Mouse (Mus musculus) lung, postnatal 10 days (tissue): ENCODE data around the gene Rap1b.

Source experiments
- DNase-seq: peaks from one replicate; pipeline ENCODE4 v3.0.0; 2021

Rap1b gene

DNA sequence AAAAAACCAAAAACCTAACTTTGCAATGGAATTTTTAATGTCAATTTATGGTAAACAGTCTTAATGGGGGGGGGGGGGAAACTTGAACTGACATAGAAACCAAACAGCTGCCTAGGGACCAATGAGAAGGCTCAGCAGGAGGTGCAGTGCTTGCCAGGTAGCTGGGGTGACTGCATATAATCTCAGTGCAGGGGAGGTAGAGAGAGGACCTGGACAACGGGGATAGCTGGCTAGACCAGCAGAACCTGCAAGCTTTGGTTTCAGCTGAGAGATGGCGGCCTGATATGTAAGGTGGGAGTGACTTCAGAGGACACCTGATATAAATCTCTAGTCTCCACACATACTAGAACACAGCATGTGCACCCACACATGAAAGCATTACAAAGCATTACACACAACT, 33.3 kb downstream of the Rap1b start:
- no peak for DNase-seq

DNA sequence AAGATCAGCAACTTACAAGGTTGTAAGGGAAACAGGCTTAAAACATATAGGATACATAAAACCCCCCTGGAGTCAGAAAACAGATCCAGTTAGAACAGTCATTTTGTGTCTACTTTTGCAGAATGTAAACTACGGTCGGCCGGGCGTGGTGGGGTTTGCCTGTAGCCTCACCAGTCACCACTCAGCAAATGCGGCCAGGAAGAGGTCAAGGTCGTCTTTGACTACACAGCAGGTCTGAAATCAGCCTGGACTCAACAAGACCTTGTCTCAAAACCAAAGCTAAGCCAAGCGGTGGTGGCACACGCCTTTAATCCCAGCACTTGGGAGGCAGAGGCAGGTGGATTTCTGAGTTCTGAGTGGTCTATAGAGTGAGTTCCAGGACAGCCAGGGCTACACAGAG, 34.3 kb downstream of the Rap1b start:
- DNase-seq, result no peak

DNA sequence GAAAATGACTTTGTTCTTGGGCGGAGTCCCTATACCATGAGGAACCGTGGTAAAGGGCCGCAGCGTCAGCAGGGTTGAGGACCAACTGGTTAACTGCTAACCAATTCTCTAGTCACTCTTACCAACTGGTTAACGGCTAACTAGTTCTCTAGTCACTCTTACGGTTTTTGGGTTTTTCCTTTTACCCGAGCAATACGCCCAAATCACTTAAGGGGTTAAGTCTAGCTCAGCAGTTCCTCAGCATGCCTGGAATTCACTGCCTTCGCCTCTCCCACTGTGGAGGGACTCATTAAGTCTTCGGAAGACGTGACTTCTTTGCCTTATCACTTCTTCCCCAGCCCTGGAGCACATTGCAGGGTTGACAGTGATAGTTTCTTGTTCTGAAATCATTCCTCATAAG, 35.3 kb downstream of the Rap1b start:
- DNase-seq, result no peak

DNA sequence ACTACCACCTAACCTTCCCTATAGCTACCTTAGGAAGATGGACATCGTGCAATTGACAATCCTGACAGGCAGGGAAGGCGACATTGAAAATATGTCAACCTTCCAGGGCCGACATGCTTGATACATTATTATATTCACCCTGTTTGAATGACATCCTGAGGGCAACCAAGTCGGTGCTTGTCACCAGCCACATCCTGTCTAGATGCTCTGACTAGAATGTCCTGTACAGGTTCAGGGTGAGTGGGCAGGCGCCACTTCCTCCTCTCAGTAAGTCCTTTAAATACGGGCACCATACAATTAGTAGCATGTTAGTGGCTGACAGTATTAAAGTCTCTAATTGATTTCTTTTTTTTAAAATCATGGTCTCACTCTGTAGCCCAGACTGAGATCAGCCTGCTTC, 37.8 kb downstream of the Rap1b start:
- no peak for DNase-seq

DNA sequence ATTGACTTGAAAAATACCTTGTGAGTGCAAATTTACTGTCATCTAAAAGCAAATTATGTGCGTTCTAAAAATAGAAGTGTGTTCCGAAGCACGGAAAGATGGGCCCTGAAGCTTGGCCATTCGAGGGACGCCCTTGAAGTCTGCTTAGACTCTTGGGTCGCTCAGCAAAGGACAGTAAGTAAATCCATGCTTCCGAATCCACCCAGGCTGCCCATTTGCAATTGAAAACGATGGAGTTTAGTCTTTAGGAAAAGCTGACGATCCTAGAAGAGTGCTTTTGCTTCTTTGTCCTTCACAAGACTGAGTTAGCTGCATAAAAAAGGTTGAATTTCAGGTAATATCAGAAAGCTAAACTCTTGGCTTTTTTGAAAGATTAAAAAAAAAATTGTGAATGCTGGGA, 39.9 kb downstream of the Rap1b start:
- DNase-seq, result no peak

DNA sequence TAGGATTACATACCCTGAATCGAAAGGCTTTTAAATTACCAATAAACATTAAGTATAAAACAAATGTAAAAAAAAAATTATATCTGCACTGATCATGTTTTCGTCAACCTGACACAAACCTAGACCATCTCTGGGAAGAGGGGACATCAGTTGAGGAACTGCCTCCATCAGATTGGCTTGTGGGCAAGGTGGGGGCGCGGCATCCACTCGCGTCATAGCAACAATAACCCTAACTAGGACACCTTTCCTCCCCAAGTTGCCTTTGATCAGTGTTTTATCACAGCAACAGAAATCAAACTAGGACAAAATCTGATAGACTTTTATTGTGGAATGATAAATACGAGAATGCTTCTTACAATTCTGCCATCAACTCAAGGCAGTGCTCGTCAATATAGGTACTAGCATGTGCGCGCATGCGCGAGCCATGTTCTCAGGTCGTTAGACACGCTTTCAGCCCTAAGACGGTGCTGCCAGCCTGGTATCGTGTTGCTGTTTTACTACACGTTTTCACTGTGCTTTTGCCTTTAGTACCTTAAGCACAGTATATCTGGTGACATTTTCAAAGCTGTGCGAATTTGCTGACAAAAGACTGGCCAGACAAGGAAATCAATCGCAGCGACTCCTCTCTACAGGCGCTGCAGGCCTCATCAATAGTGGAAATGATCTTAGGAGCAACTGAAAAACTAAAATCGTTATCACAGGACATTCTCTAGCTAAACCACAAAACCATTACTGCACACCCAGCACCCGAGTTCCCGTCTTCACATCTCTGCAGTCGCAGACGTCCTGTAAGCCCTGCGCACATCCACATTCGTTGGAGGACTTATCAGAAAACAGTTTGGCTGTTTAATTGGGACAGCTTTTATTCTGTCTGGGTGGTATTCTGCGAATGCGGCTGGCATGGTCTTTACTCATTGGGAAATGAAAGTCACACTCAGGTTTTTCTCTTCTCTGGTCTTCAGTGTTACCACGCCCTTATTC, 41.7 kb downstream of the Rap1b start:
- DNase-seq, result no peak

DNA sequence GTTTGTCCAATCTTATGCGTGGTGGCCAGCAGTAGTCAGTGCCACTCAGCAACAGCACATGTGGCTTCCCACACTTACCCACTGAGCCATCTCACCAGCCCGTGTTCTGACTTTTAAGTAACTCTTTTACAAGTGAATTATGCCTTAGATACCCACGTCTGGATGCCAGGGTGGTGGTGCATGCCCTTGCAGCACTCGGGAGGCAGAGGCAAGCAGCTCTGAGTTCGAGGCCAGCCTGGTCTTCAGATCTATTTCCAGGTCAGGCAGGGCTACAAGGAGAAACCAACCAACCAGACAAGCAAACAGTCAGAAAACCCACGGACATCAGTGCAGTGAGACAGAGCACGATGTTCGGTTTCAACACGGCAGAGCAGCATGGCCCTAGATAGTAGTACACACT, 43.9 kb downstream of the Rap1b start:
- DNase-seq, result no peak

- DNase-seq, result no peak
These were observed 46.0 kb downstream of the Rap1b start for GRCm38 (mm10) chr10:117799806-117800205.

DNA sequence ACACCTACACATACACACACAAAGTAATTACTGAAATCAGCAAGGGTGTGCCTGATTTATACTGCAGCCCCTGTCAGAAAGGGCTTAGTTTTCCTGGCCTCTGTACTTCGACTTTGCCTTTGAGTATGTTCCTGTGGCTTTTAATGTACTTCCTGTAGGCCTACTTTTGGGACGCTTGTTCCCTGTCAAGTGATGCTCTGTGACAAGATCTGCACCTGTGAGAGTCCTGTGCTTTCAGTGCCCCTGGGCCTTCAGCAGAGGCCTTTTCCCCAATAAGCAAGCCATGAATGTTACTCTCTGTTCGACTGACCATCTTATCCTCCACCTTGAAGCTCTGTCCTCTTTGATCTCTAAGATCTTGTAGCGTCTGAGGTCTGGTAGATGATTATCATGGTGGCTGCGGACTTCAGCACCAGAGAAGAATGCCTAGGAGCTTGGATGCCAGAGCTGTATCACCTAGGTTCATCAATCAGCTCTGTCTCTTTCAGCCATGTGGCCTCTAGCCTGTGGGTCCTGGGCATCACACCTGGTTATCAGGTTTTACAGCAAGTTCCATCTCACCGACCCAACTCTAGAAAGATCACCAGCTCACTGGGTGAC, 47.3 kb downstream of the Rap1b start:
- DNase-seq, result no peak

DNA sequence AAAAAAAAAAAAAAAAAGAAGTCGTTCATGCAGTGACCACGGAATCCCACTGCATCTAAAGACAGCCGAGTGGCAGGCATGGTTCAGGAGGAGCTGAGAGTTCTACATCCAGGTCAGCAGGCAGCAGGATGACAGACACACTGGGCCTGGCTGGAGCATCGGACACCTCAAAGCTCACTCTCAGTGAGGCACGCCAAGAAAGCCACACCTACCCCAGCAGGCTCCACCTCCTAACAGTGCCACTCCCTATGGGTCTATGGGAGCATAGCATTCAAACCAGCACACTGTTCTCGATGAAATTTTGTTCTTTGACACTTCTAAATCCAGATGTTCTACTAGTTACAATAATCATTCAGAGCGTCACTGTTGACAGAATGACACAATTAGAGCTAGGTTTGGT, 48.2 kb downstream of the Rap1b start:
- no peak for DNase-seq

GRCm38 (mm10) chr10:117797106-117797505, 48.7 kb downstream of the Rap1b start:
- DNase-seq, result no peak

DNA sequence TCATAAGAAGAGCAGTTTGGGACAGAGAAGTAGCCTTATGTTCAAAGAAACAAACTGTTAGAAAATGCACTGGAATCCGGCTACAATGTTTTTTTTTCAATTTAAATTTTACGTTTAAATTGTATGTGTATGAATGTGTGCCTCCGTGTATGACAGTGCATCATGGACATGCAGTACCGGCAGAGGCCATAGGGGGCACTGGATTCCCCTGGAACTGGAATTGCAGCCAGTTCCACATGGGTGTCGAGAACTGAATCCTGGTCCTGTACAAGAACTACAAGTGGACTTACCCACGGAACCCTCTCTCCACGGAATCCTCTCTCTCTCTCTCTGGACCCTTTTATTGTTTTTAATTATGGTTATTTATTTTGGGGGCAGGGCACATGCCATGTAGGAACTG, 49.7 kb downstream of the Rap1b start:
- peak; percentile 38 for DNase-seq

- no peak for DNase-seq
These were observed 50.6 kb downstream of the Rap1b start for GRCm38 (mm10) chr10:117795206-117795605.

GRCm38 (mm10) chr10:117793436-117794030, 52.3 kb downstream of the Rap1b start:
- no peak for DNase-seq

DNA sequence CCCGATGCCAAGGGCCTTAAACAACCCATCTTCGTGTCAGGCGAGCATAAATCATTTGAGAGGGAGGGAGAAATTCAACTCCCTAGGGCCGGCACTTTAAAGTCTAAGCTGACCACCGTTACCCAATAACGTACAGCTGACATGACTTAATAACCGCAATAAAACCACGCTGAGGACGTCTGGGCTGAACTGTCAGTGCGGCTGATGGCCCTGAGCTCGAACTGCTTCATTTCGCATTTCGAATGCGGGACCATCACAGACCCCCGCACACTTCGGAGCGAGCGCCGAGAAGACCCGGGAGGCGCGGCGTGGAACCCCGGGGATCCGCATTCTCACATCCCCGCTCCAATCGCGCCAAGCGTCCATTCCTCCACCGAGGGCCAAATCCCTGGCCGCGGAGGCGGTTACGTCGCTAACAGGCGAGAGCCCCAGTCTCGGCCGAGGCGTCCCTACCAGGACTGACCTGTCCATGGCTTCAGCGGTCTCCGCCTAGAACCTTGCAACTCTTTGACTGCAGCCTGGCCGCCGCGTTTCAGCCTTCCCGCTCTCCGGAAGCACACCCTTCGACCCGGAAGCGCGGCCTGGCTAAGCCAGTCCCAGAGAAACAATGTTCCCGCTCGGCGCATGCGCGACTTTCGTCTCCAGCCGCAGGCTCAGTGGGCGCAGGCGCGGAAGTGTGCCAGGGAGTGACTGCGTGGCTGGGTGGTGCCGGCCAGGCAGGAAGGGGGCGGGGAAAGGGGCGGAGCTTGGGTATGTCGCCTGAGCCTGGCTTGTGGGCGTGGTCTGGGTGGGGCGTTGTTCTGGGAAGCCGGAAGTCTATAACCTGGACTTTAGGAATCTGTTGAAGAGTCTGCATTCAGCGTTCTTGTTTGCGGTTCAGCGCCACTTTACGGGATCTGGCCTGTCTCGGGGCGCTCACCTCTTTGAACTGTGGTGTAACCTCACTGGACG, 53.4 kb downstream of the Rap1b start, which contains the start of gene Nup107:
Nup107 (minus strand) TSS at position 565 of the 951 bp plus-strand sequence.
- peak; percentile 100 for DNase-seq

DNA sequence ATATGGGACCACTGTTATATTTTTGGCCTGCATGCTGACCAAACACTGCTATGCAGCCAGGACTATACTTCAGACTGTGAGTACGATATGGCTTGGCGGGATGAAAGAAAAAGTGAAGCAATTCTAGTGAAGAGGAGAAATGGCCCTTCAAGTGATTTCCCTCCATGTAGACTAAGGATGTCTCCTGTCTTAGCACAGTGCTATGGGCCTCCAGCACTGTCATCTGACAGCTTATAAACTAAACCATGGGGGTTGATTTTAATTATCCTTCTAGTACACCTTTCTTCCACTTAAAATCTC, 54.7 kb downstream of the Rap1b start:
- no peak for DNase-seq

DNA sequence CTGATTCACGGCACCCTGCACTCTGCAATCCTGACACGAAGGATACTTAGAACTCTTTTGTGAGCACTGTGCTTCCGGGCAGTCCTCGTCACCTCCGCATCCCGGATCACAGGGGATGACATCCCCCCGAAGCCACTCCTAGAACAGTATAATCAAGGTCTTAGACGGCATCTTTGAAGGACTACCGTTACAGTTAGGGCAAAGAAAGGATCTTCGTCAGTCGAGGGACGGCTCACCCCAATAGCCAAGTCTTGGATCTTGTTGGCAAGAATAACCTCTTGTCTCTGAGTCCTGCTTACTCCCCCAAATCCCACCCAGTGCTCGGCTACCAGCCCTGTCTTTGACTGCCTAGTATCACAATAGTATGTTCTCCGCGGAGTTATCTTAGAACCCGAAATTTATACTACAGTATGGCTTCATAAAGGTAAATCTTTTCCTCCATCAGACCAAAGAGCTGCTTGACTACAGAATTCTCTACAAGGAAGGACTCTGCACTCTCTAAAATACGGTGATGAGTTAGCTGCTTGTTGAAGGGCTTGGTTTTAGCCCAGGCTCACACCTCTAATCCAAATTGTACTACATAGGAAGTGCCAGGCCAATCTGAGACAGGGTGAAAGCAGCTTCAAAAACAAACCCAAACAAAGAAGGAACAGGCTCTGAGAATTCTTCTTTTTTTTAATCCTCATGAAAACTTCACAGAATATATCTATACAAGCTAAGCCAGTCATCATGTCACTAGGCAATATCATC, 55.2 kb downstream of the Rap1b start:
- no peak for DNase-seq

DNA sequence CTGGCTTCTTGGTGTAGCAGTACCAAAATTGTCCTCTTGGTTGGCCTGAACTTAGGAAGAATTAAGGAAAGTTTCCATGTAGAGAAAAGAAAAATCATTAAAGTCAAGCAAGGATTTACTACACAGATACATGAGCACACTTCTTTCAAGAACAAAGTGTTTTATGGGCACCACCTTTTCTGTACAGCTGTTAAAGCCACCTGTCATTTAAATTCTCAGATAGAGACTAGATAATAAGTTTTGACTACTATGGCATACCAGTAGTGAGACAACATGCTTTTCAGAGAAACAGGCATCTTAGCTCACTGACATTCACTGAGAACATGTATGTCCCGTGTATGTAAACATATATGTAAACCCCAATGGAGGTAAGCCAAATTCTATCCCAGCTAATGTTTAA, 55.8 kb downstream of the Rap1b start:
- no peak for DNase-seq

DNA sequence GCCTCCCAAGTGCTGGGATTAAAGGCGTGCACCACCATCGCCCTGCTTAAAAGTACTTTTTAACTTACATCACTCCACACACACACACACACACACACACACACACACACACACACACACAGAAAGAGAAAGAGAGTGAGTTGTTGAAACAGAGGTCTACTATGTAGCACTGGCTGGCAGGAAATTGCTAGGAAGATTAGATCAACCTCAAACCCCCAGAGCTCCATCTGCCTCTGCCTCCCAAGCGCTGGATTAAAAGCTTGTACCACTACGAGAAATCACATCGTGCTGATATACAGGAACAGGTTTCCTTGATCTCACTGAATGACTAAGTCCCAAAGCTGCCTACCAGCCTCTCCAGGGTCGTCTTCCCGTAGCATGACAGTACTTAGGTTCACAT, 61.2 kb downstream of the Rap1b start:
- DNase-seq, result no peak

DNA sequence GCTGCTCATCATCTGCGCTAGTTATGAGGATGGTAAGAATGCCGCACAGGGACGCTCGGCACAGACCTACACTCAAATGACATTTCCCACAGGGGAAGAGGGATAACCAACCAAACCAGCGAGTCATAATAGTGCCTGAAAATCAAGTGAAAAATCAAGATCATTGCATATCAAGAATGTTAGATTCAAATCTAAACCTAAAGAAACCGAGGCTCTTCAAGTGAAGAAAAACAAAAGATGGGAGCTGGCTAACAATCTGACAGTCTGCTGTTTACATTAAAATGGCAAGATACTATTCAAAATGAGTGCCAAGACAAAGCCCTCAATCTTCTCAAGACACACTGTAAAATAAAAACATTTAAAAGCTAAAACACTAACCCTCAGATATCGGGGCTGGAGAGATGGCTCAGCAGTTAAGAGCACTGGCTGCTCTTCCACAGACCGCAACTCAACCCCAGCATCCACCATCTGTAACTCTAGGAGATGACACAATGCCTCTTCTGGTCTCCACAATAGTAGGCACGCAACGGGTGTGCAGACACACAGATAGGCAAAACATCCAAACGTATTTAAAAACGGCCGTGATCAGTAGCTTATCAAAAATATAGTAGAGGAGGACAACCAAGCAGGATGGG, 61.9 kb downstream of the Rap1b start:
- DNase-seq, result no peak

DNA sequence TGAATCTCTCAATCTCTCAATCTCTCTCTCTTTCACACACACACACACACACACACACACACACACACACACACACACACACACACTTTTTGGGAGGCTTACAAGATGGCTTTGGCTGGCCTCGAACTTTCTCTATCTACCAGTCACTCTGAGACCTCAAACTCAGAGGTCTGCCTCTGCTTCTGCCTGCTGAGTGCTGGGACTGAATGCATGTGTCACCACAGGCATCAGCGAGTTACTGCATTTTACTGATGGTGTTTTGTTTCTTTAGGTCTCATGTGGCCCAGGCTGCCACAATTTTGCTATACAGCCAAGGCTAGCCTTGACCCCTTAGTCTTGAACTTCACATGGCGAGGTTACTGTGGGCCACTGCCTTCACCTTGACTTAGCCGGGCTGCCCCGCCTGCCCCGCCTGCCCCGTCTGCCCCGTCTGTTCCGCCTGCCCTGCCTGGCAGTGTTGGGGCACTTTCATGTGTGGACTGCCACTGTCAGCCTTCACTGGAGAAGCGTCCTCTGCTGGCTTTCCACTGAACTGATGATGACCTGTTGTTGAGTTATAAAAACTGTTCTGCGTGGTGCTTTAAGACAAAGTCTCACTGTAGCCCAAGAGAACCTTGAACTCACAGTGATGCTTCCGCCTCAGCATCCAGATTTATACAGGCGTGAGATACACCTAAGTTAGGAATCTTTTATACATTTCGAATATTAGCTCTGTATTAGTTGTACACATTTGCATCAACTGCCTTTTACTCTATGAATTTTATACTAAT, 63.2 kb downstream of the Rap1b start:
- no peak for DNase-seq
